Comparison of ENCODE assay signal across 13 mouse cellular contexts in genomic region chr6:139307651-139308050, GRCm38 (mm10).
A peak's percentile ranks its signal among the peaks of the same experiment; 100 is the strongest.
DNase-seq lines count a peak whose midpoint lies in the region; ATAC-seq and TF ChIP-seq lines count a peak whose summit lies in the region.
"Had no signal": no experiment of that assay in that cellular context is flagged by ENCODE, and none has a peak within 500 bp of the region (broad histone marks: within the 10 kb centered on the region; RNA-seq: fewer than 3 reads in every experiment).

No protein-coding gene starts in this region.

- no peak overlapping the region for H3K4me3 ChIP-seq in forebrain, postnatal 0 days (ENCODE audit: low read depth, low read length)
- no peak overlapping the region for H3K4me3 ChIP-seq in midbrain, embryonic 11.5 days (ENCODE audit: low read depth, low read length)

- whole genome bisulfite sequencing in forebrain, postnatal 0 days, result 12% methylated on average over 5 of the region's 5 CpGs
- 39% methylated on average over 5 of the region's 5 CpGs for WGBS in midbrain, embryonic 11.5 days

- no peaks in the 10 kb centered on the region for H3K4me1 ChIP-seq in forebrain, postnatal 0 days (ENCODE audit: insufficient read depth)
- H3K4me1 ChIP-seq in midbrain, embryonic 11.5 days (ENCODE audit: control insufficient read depth, insufficient read depth, low read length), result no peaks in the 10 kb centered on the region

- peak; percentile 93 for ATAC-seq in forebrain, postnatal 0 days
- peak; percentile 79 for ATAC-seq in midbrain, embryonic 11.5 days (ENCODE audit: low FRiP score)

- H3K4me2 ChIP-seq in forebrain, postnatal 0 days (ENCODE audit: low read depth), result no peak overlapping the region
- no peak overlapping the region for H3K4me2 ChIP-seq in midbrain, embryonic 11.5 days

- no peaks in the 10 kb centered on the region for H3K27me3 ChIP-seq in forebrain, postnatal 0 days (ENCODE audit: insufficient read depth, low read length)
- H3K27me3 ChIP-seq in midbrain, embryonic 11.5 days (ENCODE audit: control insufficient read depth, insufficient read depth, low read length), result no peaks in the 10 kb centered on the region

- DNase-seq in layer of hippocampus, adult 9-11 months, result peak; percentile 14
- no peak for DNase-seq in layer of hippocampus, adult 8-10 months (ENCODE audit: low spot score in 2 of 2)
- DNase-seq in embryo, embryonic 11 days, result peak; percentile 16
- no peak for DNase-seq in forebrain, postnatal 0 days
- no peak for DNase-seq in midbrain, embryonic 11.5 days (ENCODE audit: low spot score, missing footprints)
- DNase-seq in adrenal gland, postnatal 25 days, result no peak
- DNase-seq in adrenal gland, adult 18-20 months (ENCODE audit: low spot score in 2 of 2), result no peak
- no peak for DNase-seq in spleen, adult 18-20 months
- DNase-seq: adrenal gland, adult 8-10 months; cerebellum, adult 18-20 months; gastrocnemius, postnatal 10 days; kidney, adult 8-10 months; thymus, adult 18-20 months had no signal

- H3K27ac ChIP-seq in forebrain, postnatal 0 days (ENCODE audit: low read depth, low read length), result no peak overlapping the region
- no peak overlapping the region for H3K27ac ChIP-seq in midbrain, embryonic 11.5 days (ENCODE audit: low read depth, low read length)

- no peaks in the 10 kb centered on the region for H3K9me3 ChIP-seq in forebrain, postnatal 0 days (ENCODE audit: low read length)
- no peaks in the 10 kb centered on the region for H3K9me3 ChIP-seq in midbrain, embryonic 11.5 days (ENCODE audit: control insufficient read depth, low read length)

- TF ChIP-seq CTCF in forebrain, postnatal 0 days (IDR thresholded peaks at IDR 0.05; ENCODE audit: low read depth), result no peak

- no peak overlapping the region for H3K9ac ChIP-seq in forebrain, postnatal 0 days
- no peak overlapping the region for H3K9ac ChIP-seq in midbrain, embryonic 11.5 days (ENCODE audit: low read length)

- H3K36me3 ChIP-seq in forebrain, postnatal 0 days (ENCODE audit: insufficient read depth), result no peaks in the 10 kb centered on the region
- H3K36me3 ChIP-seq in midbrain, embryonic 11.5 days (ENCODE audit: control insufficient read depth, insufficient read depth, low read length), result no peaks in the 10 kb centered on the region

Comparison
In these comparisons a context has a peak if more than half of its experiments do, and no peak if none do; other contexts are left out.
1. DNase-seq: peak in layer of hippocampus, adult 9-11 months (single experiment) and embryo, embryonic 11 days (single experiment); none in layer of hippocampus, adult 8-10 months (0 of 2), forebrain, postnatal 0 days (single experiment), midbrain, embryonic 11.5 days (single experiment), adrenal gland, postnatal 25 days (single experiment), adrenal gland, adult 18-20 months (0 of 2) and spleen, adult 18-20 months (0 of 2).